Mouse (Mus musculus) kidney, postnatal 25 days (tissue): ENCODE results near the gene Trpc5os.

Experiments used
- DNase-seq, 2 experiments: peaks; one replicate each; pipeline ENCODE4 v3.0.0; 2021; ENCODE audit warnings: mixed read lengths in 2 of 2

Gene Trpc5os

DNA sequence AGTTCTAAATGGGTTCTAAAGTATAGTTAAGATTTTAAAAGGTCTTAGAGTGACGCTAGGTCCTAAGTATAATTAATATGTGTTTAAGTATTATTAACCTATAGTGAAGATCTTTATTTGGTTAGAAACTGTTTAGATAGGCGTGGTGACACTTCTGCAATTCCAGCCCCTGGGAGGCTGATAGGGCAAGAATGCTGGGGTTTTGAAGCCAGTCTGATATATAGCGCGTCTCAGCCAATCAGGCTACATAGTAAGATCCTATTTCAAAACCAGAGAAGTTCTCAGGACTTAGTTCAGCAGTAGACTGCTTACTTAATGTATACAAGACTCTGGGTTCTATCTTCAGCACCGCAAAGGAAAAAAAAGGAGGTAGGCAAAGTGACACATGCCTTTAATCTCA, at the start of gene Trpc5os:
Gene Trpc5os (plus strand): TSS at position 301 of the 400 bp plus-strand sequence.
- no peak for DNase-seq

DNA sequence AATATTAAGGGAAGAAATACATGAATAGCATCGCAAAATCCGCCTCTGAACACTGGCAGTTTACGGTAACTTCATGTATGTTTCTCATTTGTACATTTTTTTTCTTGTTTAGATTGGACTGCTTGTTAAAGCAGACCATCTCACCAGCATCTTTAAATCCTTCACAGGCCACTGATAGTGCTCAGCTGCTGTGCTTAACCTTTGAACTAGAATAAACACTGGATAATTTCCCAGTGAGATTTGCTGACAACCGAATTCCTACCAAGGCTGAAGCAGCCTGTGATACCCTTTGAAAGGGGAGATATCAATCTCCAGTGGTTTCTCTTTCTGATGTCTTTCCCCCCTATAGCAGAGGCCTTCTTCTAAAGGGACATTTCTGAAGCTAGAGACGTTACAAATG, 48.3 kb upstream of the Trpc5os start:
- DNase-seq: no peak

DNA sequence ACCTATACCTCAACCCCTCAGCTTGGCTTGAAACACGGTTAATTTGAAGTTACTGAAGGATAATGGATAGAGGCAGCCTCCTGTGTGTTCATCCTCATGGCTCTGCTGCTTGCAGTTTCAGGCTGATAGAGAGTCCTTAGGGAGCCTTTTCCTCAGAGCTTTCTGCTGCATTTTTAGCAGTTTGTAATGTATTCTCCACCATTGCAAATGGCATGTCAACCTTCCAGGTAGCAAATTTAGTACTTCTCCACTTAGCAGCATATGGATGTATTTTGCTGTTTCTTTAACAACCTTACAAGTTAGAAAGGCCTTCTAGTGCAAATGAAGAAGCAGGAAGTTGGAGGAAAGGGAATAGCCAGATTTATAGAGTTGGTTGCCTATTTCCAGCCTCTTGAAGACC, 36.1 kb upstream of the Trpc5os start:
- no peak for DNase-seq

DNA sequence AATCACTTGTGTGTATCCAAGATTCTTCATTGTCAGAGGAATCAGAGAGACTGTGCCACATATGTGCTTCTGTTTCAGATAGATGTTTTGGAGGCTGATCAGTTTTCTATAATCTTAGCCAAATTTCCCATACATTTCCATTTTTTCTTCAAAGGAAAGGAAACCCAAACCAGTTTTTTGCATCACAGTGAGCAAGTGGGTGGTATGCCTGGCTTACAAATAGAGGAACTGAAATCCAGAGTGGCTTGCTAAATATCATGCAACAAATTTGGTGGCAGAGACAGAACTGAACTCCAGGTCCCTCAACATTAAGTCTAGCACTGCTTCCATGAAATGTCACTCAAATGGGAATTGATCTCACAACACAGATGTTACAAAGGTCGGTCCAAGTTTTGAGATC, 35.3 kb upstream of the Trpc5os start:
- DNase-seq: no peak

- DNase-seq: no peak
These were observed 32.5 kb upstream of the Trpc5os start for GRCm38 (mm10) chrX:144423848-144424247.

- DNase-seq: no peak
These were observed 8.0 kb downstream of the Trpc5os start for GRCm38 (mm10) chrX:144464416-144464815.

- no peak for DNase-seq
These were observed 35.0 kb downstream of the Trpc5os start for GRCm38 (mm10) chrX:144491394-144491793.

GRCm38 (mm10) chrX:144523239-144523638, 66.9 kb downstream of the Trpc5os start:
- DNase-seq: no peak

DNA sequence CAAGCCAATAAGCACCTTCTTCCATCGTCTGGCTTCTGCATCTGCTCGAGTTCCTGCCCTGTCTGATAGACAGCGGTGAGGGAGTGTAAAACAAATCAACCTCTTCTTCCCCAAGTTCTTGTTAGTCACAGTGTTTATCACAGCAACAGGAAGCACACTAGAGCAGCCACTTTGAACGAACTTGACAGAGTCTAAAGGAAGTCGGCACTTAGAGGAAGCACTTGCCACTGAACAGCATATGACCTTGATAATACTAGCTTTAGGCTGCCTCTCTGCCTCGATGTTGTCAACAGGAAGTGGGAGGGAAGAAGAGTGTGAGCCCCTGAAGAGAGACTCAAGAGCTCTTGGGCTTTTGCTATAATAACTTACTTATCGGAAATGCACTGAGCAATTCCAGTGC, 69.7 kb downstream of the Trpc5os start:
- DNase-seq: no peak
